Mouse (Mus musculus) neural tube, embryonic 10.5 days (tissue): ENCODE measurements at regions not wholly inside any gene's neighbourhood (a gene's known extent, or its start where the extent isn't known, plus 50 kb on each side); places are given as distances from the start of the nearest gene placed in this dataset.

Experiments used
- DNase-seq: peaks from one replicate; pipeline ENCODE4 v3.0.0-alpha.2; 2017; ENCODE audit warnings: low spot score; ENCODE audit errors: extremely low spot score

GRCm38 (mm10) chr15:7574264-7574663, 176.1 kb upstream of the Egflam start:
- no peak for DNase-seq

- no peak for DNase-seq
Observed at GRCm38 (mm10) chr15:7574811-7575210, 176.6 kb upstream of the Egflam start.

- no peak for DNase-seq
Observed at GRCm38 (mm10) chr15:7578439-7578838, 180.2 kb upstream of the Egflam start.

GRCm38 (mm10) chr15:7587210-7587609, 189.0 kb upstream of the Egflam start:
- DNase-seq: no peak

- DNase-seq: no peak
Observed at GRCm38 (mm10) chr15:7591486-7591885, 193.3 kb upstream of the Egflam start.

GRCm38 (mm10) chr15:7597335-7597734, 199.1 kb upstream of the Egflam start:
- no peak for DNase-seq

GRCm38 (mm10) chr15:7597805-7598204, 199.6 kb upstream of the Egflam start:
- DNase-seq: no peak

GRCm38 (mm10) chr15:7601540-7601939, 203.3 kb upstream of the Egflam start:
- DNase-seq: no peak

- no peak for DNase-seq
Observed at GRCm38 (mm10) chr15:7604847-7605246, 205.8 kb upstream of the Gdnf start.

- no peak for DNase-seq
Observed at GRCm38 (mm10) chr15:7617954-7618353, 192.7 kb upstream of the Gdnf start.

- DNase-seq: no peak
Observed at GRCm38 (mm10) chr15:7623026-7623425, 187.6 kb upstream of the Gdnf start.

GRCm38 (mm10) chr15:7624689-7625472, 185.8 kb upstream of the Gdnf start:
- DNase-seq: no peak

GRCm38 (mm10) chr15:7629826-7630225, 180.8 kb upstream of the Gdnf start:
- DNase-seq: no peak

- DNase-seq: no peak
Observed at GRCm38 (mm10) chr15:7635234-7635633, 175.4 kb upstream of the Gdnf start.

- no peak for DNase-seq
Observed at GRCm38 (mm10) chr15:7639444-7639843, 171.2 kb upstream of the Gdnf start.

- DNase-seq: no peak
Observed at GRCm38 (mm10) chr15:7642075-7642474, 168.6 kb upstream of the Gdnf start.

GRCm38 (mm10) chr15:7650705-7651104, 159.9 kb upstream of the Gdnf start:
- no peak for DNase-seq

- DNase-seq: no peak
Observed at GRCm38 (mm10) chr15:7663888-7664287, 146.8 kb upstream of the Gdnf start.

- DNase-seq: no peak
Observed at GRCm38 (mm10) chr15:7669631-7670030, 141.0 kb upstream of the Gdnf start.

- no peak for DNase-seq
Observed at GRCm38 (mm10) chr15:7676970-7677369, 133.7 kb upstream of the Gdnf start.

- no peak for DNase-seq
Observed at GRCm38 (mm10) chr15:7678711-7679110, 131.9 kb upstream of the Gdnf start.

GRCm38 (mm10) chr15:7681011-7681410, 129.6 kb upstream of the Gdnf start:
- DNase-seq: no peak

- peak; percentile 15 for DNase-seq
Observed at GRCm38 (mm10) chr15:7683235-7683974, 127.2 kb upstream of the Gdnf start.
